Mouse (Mus musculus) embryonic fibroblast, embryonic 13.5 days (primary cell): ENCODE results near the gene Pth2r. TPM values are rescaled to one million over a fixed set of nuclear protein-coding genes. Genes with fewer than 3 reads are reported as not detected.

Experiments
- H3K27ac ChIP-seq: 2 replicates; pipeline ENCODE4 v1.5.1; 2012; ENCODE audit warnings: low read length, control low read depth, inconsistent platforms; ENCODE audit not compliant: insufficient read depth
- H3K4me1 ChIP-seq: 2 replicates; pipeline ENCODE4 v1.6.1; 2011; ENCODE audit warnings: low read length; ENCODE audit not compliant: control insufficient read depth, insufficient read depth
- H3K4me3 ChIP-seq: 2 replicates; pipeline ENCODE4 v1.5.1; 2011; ENCODE audit warnings: mild to moderate bottlenecking, control low read depth, low read length; ENCODE audit not compliant: insufficient read depth
- CTCF ChIP-seq: IDR thresholded peaks from 2 replicates; pipeline ENCODE4 v1.5.1; 2011; ENCODE audit warnings: mild to moderate bottlenecking, control low read depth, low read length, moderate library complexity, borderline replicate concordance; ENCODE audit not compliant: insufficient read depth
- POLR2A ChIP-seq: IDR thresholded peaks from 2 replicates; pipeline ENCODE4 v1.6.1; 2011; ENCODE audit warnings: low read depth, mild to moderate bottlenecking, control low read depth, low read length, moderate library complexity
- polyA plus RNA-seq: library from polyadenylated mRNA; stranded (reverse); fragments of >200 nt; gene quantifications from 2 replicates; pipeline ENCODE4 v1.2.4, GENCODE M21; 2011; ENCODE audit warnings: low read depth; ENCODE audit not compliant: missing spikeins, insufficient read length

The Pth2r gene
- polyA plus RNA-seq, result not detected in 2 replicates

DNA sequence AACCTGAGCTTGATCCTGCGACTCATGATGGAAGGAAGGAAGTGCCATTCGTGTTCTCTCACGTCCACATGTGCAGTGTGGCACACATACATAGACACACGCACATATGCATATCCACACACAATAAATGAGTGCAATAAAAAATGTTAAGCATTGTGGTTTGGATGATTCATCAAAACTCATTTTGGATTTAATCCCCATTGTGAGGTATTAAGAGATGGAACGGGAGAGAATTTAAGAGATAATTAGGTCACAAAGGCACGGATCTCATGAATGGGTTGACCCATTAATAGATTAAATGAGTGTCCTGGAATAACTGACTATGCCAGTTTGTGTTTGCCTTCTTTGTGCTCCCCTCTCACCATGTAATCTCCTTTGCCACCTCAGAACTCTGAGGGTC lies at the start of gene Pth2r:
Gene Pth2r (plus strand): TSS at position 301 of the 400 bp plus-strand sequence.
- Histone ChIP-seq H3K27ac (no peak within 1 kb of the TSS), H3K4me3 (no peak within 1 kb of the TSS), H3K4me1 (no peaks in the 10 kb centered on the region)
- TF ChIP-seq POLR2A, result no peak
- TF ChIP-seq CTCF, result no peak

GRCm38 (mm10) chr1:65237712-65238111 lies 44.1 kb upstream of the Pth2r start:
- Histone ChIP-seq H3K27ac (peak overlapping the region; percentile 49), H3K4me3 (no peak overlapping the region), H3K4me1 (no peaks in the 10 kb centered on the region)
- TF ChIP-seq POLR2A, result no peak

GRCm38 (mm10) chr1:65245637-65246036 lies 36.2 kb upstream of the Pth2r start:
- no peak overlapping the region for H3K4me3 ChIP-seq
- H3K27ac ChIP-seq, result no peak overlapping the region
- TF ChIP-seq CTCF (no peak), POLR2A (no peak)
- peaks cover 7% of the 10 kb centered on the region for H3K4me1 ChIP-seq

DNA sequence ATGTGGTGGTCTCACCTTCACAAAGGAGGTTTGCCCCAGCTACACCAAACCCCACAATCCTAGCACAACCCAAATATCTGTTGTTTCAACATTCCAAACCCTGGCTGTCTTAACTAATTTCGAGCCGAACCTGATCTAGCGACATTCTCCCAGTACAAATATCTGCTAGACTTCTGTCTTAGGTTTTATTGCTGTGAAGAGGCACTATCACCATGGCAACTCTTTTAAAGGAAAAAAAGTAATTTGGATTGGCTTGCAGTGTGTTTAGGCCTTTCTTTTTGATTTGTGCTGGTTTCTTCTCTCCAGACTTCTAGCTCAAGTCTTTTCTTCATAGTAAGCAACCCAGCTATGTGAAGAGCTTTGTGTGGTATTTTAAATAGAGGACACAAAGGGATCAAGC lies 1.4 kb upstream of the Pth2r start:
- H3K4me3 ChIP-seq, result no peak overlapping the region
- no peak overlapping the region for H3K27ac ChIP-seq
- H3K4me1 ChIP-seq, result no peaks in the 10 kb centered on the region
- TF ChIP-seq POLR2A, result no peak
- TF ChIP-seq CTCF, result no peak

DNA sequence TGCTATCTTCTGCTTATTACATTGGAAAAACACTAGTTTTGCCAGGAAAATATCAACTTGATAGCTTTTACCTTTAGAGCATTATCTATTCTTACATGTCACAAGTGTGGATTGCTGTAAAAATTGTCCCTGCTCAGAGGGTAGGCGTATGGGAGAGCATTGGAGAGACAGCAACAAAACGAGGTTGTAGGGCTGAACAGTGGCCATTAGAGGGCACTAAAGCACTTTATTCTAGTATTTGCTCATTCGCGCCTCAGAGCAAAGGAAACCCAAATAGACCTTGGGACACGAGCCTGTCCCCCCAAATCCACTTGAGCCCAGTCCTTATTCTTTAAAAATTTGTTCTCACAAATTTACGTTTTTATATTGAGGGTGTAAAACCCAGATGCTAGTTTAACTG lies 910 bp downstream of the Pth2r start:
- no peak for TF ChIP-seq POLR2A
- TF ChIP-seq CTCF, result peak; percentile 27; the same call in 1 of the 2 replicates
- Histone ChIP-seq H3K27ac (no peak overlapping the region), H3K4me1 (no peaks in the 10 kb centered on the region), H3K4me3 (no peak overlapping the region)

DNA sequence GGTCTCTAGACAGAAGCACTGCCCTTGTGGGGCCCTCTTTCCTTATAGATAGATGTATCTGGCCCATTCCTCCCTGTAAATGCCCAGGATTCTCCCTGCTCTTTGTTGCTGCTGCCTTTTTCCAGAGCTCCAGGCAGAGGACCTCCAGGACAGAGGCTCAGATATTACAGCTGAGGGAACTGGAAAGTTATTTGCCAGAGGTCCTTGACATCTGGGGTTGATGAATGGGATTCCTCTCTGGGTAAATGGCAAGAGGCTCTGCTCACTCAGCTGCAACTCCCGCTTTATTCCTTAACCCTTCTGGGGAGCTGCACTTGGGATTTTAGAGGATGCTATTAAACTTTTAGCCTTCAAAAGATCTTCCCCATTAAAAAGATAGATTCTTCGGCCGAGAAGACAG lies 26.6 kb downstream of the Pth2r start:
- TF ChIP-seq CTCF (no peak), POLR2A (no peak)
- no peak overlapping the region for H3K27ac ChIP-seq
- H3K4me3 ChIP-seq, result no peak overlapping the region
- no peaks in the 10 kb centered on the region for H3K4me1 ChIP-seq

DNA sequence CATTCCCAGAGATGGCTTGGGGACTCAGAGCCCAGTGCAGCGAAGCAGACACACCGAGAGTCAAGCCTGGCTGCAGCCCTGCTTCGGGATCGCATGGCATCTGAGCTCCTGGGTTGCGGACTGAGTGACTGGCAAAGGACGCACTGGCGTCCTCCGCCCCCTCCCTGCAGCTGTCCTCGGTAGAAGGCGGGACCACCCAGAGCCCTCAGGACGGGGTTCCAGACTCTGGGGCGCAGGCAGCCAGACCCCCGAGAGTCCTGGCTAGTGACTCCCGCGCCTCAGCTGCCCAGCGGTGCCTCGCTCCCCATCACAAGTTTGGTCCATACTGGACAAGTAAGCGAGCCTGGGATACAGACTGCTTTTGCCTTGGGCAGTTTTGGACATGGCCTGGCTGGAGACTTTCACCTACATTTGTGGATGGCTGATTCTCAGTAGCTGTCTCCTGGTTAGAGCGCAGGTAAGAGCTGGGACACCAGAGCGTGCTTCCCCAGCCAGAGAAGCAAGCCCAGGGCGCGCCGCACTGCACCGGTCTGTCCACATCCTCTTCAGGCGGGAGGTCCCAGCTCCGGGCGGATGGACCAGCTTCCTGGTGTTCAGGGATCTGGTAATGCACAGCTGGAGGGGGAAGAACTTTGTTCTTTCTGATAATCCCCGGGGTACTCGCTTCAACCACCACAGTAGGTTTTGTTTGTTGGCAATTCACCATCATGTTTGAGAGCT lies 29.5 kb downstream of the Pth2r start:
- no peak for TF ChIP-seq CTCF
- TF ChIP-seq POLR2A, result no peak
- Histone ChIP-seq H3K4me3 (peak overlapping the region; percentile 19; the same call in 1 of the 2 replicates), H3K27ac (no peak overlapping the region), H3K4me1 (no peaks in the 10 kb centered on the region)

- H3K4me1 ChIP-seq, result no peaks in the 10 kb centered on the region
- TF ChIP-seq CTCF (no peak), POLR2A (no peak)
- H3K4me3 ChIP-seq, result no peak overlapping the region
- H3K27ac ChIP-seq, result no peak overlapping the region
Observed at GRCm38 (mm10) chr1:65312118-65312517, 30.3 kb downstream of the Pth2r start.

GRCm38 (mm10) chr1:65312896-65313295 lies 31.0 kb downstream of the Pth2r start:
- H3K27ac ChIP-seq, result no peak overlapping the region

More at GRCm38 (mm10) chr1:65312896-65313295, 31.0 kb downstream of the Pth2r start:
- Histone ChIP-seq H3K4me1 (no peaks in the 10 kb centered on the region), H3K4me3 (no peak overlapping the region)
- no peak for TF ChIP-seq POLR2A
- no peak for TF ChIP-seq CTCF
